Mouse (Mus musculus) testis, adult 2 months (tissue): Measurements from ENCODE around the gene Nsd2.

ENCODE experiments used
- CTCF ChIP-seq: fragments of 200-500 bp; IDR thresholded peaks from 2 replicates; pipeline ENCODE4 v1.5.1; 2012; ENCODE audit warnings: low read depth, mild to moderate bottlenecking, inconsistent platforms, low read length, moderate library complexity; ENCODE audit not compliant: control insufficient read depth, insufficient read depth, insufficient replicate concordance
- POLR2A ChIP-seq: fragments of 200-500 bp; IDR thresholded peaks from 2 replicates; pipeline ENCODE4 v1.6.1; 2012; ENCODE audit warnings: low read depth, mild to moderate bottlenecking, inconsistent platforms, low read length, moderate library complexity; ENCODE audit not compliant: control insufficient read depth

DNA sequence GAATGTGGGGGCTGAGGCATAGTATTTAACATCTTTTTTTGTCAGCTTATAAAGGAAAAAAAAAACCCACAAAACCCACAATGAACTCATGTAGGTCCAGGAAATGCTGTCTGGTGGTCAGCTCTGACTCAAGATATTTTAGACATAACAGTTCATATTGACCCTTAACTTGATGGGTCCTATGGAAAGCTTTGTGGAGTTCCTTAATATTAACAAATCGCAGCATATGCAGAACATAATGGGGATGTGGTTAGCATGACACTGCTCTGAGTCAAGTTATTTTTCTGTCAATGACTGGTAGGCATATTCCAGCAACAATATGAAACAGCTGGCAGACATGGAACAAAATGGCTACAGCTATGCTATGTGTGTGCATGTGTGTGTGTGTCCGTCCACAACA lies 17.2 kb upstream of the Nsd2 start:
- TF ChIP-seq CTCF (no peak), POLR2A (no peak)
